Mouse (Mus musculus) mammary gland, adult 2 months (tissue): ENCODE data around the gene Igll1. TPM values are rescaled to one million over a fixed set of nuclear protein-coding genes. Genes with fewer than 3 reads are reported as not detected.

Experiments used
- polyA plus RNA-seq: library from polyadenylated mRNA; depleted of rRNA; stranded (reverse); fragments of >200 nt; gene quantifications from 2 replicates; pipeline ENCODE4 v1.2.3, GENCODE M21; 2012; ENCODE audit warnings: low replicate concordance; rRNA removed

Igll1 gene
- polyA plus RNA-seq: 0.33 and 0.55 TPM in 2 replicates

DNA sequence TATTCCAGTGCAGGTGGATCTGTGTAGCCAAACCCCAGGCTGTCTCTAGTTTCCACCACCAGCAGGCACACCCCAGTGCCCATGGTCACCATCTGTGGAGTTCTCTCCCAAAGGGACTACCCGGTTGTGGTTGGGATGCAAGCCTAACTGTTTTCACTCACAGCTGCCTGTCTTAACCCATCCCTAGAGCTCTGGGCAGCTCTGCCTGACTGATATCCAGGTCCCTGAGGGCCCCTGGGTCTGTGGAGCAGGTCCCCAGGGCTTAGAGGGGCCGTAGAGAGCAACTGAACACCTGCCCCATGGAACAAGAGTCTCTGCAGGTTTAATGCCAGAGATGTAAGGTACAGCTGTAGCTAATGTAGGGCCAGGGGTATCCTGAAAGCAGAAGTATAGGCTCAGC lies at the start of gene Igll1:
Igll1 (minus strand) TSS at position 8 of the 400 bp plus-strand sequence.

DNA sequence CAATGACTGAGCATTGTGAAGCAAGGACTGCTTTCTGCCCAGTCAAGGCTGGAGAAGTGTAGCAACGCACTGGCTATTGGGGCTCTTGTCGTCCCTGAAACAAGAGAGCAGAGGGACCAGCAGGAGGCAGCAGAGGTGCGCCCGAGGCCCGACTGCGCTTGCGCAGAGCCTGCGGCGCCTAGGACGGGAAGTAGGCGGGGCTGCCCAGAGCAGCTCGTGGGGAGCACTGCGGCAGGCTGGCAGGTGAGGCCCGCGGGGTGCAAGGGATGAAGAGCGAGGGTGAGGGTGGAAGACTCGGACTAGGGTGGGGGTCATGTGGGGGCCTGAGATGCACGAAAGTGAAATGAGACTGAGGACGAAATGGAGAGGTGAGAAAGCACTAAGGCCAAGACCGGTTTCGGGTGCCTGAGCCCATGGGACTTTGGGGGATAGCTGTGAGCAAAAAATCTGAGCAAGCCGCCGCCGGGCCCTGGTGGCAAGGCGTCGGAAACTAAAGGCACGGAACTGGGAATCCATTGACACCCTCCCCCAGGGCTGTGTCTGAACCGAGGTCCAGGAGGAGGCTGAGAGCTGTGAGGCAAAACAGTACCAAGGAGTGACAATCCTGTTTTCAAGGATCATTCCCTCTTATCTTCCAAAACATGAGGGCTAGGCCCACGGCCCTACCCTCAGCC lies 32.7 kb upstream of the Igll1 start, which contains the start of gene Ppm1f:
Ppm1f (plus strand) TSS at position 88 of the 674 bp plus-strand sequence.

DNA sequence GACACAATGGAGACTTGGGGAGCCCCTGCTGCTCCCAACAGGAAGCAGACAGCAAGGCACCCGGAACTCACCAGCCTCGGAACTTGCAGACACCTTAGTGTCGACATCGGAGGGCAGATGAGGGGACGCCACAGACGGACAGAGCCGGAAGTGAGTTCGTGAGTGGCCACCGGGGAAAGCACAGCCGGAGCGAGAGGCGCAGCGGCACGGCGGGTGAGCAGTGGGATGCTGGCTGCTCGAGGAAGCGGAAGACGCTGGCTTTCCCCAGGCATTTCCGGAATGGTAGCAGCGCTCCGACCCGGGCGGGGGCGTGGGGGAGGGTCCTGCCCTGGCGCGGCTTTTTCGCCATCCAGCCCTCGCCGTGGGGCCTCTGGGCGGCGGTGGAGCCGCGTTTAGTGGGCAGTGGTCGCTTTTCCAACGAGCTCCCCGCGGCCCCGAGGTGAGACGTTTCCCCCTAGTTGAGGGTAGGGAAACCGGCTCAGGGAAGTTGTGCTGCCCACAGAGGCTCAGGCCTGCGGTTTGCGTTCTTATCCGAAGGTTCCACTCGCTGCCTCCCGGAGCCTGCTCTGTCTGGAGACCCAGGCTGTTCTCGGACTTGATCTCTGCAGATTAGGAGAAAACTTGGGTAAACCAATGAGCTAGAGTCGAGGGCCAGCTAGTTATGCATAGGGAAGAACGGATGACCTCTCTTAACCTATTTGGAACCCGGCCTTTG lies 7.0 kb upstream of the Igll1 start, which contains the start of the genes Top3b and Vpreb1:
Top3b (plus strand) TSS at position 120 of the 715 bp plus-strand sequence.
Vpreb1 (minus strand) TSS at position 227 of the 715 bp plus-strand sequence.

DNA sequence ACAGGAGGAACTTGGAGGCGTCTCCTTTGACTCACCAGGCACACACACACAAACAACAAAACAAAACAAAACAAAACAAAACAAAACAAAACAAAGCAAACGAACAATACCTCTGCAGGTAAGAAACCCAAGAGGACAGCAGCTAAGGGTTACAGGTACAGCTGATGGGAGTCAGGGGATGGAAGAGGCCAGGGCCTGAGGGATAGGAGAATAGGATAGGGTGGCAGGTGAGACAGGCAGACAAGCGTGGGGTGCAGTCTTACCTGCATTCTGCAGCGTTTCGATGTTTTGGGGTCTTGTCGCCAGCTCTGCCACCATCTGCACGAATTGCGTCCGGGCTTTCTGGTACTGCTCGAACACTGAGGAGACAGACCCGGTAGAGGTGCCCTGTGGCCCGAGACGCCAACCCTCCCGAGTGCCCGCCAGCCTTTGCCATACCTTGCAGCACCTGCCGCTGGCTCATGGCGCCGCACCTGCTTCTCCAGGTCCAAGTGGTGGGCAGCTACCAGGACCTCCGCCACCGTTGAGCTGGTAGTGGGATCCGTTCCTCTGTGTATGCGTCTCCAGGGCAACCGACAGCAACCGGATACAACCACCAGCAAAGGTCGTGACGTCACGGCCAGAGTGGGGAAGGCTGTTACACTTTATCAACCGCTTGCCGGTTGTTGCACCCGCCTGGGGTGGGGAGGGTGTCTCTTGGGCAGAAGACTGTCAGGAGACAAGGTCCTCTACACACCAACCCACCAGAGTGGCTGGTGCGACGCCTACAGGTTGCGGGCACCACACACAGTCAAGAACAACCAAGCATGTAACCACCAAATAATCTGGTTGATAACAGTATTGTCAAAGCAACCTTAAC lies 34.8 kb downstream of the Igll1 start, which contains the start of gene Spag6l:
Spag6l (minus strand) TSS at position 700 of the 859 bp plus-strand sequence.

Other genes with a start within 250 kb of the Igll1 start
- not detected in 2 replicates for gene Olfr19, start 187.6 kb downstream of the Igll1 start, polyA plus RNA-seq
- gene Spag6l, start 34.5 kb downstream of the Igll1 start, polyA plus RNA-seq: 0.24 TPM in 1 of 2 replicates, not detected in the other
- 63.5 and 86.8 TPM in 2 replicates for gene Top3b, start 6.8 kb upstream of the Igll1 start, polyA plus RNA-seq
- gene Vpreb1, start 6.9 kb upstream of the Igll1 start, polyA plus RNA-seq: 6.0 and 8.1 TPM in 2 replicates
- gene Ppm1f, start 32.5 kb upstream of the Igll1 start, polyA plus RNA-seq: 15.8 and 20.3 TPM in 2 replicates
- 43.1 and 106 TPM in 2 replicates for gene Mapk1, start 119.4 kb upstream of the Igll1 start, polyA plus RNA-seq
- 2.1 and 3.5 TPM in 2 replicates for gene Ypel1, start 205.7 kb upstream of the Igll1 start, polyA plus RNA-seq
- gene Ppil2, start 247.3 kb upstream of the Igll1 start, polyA plus RNA-seq: 92.4 and 144 TPM in 2 replicates